Mouse (Mus musculus) brain, adult 2 months (tissue): Measurements from ENCODE around the gene Olfr9.
"Not testable (repeated sequence)": the region's sequence is repeated elsewhere in the genome, so short reads cannot be mapped to it uniquely, and the experiment has no call there.

ENCODE experiments used
- DNase-seq: peaks from one replicate; pipeline ENCODE4 v3.0.0; 2011; ENCODE audit warnings: low read depth, low spot score

Gene Olfr9

GRCm38 (mm10) chr10:128989131-128989530, at the start of gene Olfr9:
TSS of gene Olfr9 (plus strand) at chr10:128989431.
- DNase-seq, result not testable (repeated sequence)

GRCm38 (mm10) chr10:128940475-128941061, 48.7 kb upstream of the Olfr9 start:
- DNase-seq, result no peak

- DNase-seq, result peak; percentile 51
These were observed 43.6 kb upstream of the Olfr9 start for GRCm38 (mm10) chr10:128945675-128946074.

- DNase-seq, result no peak
These were observed 41.7 kb upstream of the Olfr9 start for GRCm38 (mm10) chr10:128947496-128947895.

GRCm38 (mm10) chr10:128950208-128950887, 38.9 kb upstream of the Olfr9 start:
- DNase-seq, result peak; percentile 49

- DNase-seq, result no peak
These were observed 30.9 kb upstream of the Olfr9 start for GRCm38 (mm10) chr10:128958340-128958739.

GRCm38 (mm10) chr10:128960142-128960541, 29.1 kb upstream of the Olfr9 start:
- no peak for DNase-seq

GRCm38 (mm10) chr10:128960590-128961584, 28.3 kb upstream of the Olfr9 start, which contains the start of gene Mettl7b:
TSS of gene Mettl7b (minus strand) at chr10:128960988.
- DNase-seq, result peak; percentile 31

- DNase-seq, result no peak
These were observed 24.3 kb upstream of the Olfr9 start for GRCm38 (mm10) chr10:128964961-128965360.

- no peak for DNase-seq
These were observed 23.4 kb upstream of the Olfr9 start for GRCm38 (mm10) chr10:128965871-128966270.

GRCm38 (mm10) chr10:128968341-128968749, 20.9 kb upstream of the Olfr9 start:
- no peak for DNase-seq

- no peak for DNase-seq
These were observed 18.4 kb upstream of the Olfr9 start for GRCm38 (mm10) chr10:128970740-128971250.

GRCm38 (mm10) chr10:128972841-128973240, 16.4 kb upstream of the Olfr9 start:
- no peak for DNase-seq

GRCm38 (mm10) chr10:128976395-128976794, 12.8 kb upstream of the Olfr9 start:
- DNase-seq, result no peak

GRCm38 (mm10) chr10:128977522-128978114, 11.6 kb upstream of the Olfr9 start:
- peak; percentile 85 for DNase-seq

- DNase-seq, result no peak
These were observed 8.4 kb upstream of the Olfr9 start for GRCm38 (mm10) chr10:128980644-128981365.

GRCm38 (mm10) chr10:128990129-128990850, 1.1 kb downstream of the Olfr9 start:
- not testable (repeated sequence) for DNase-seq

GRCm38 (mm10) chr10:128990994-128991393, 1.8 kb downstream of the Olfr9 start:
- DNase-seq, result no peak

GRCm38 (mm10) chr10:128995796-128996195, 6.6 kb downstream of the Olfr9 start:
- no peak for DNase-seq

GRCm38 (mm10) chr10:128996523-128997040, 7.4 kb downstream of the Olfr9 start:
- DNase-seq, result no peak
